8 mouse cellular contexts compared by ENCODE assay signal in the genomic region with DNA sequence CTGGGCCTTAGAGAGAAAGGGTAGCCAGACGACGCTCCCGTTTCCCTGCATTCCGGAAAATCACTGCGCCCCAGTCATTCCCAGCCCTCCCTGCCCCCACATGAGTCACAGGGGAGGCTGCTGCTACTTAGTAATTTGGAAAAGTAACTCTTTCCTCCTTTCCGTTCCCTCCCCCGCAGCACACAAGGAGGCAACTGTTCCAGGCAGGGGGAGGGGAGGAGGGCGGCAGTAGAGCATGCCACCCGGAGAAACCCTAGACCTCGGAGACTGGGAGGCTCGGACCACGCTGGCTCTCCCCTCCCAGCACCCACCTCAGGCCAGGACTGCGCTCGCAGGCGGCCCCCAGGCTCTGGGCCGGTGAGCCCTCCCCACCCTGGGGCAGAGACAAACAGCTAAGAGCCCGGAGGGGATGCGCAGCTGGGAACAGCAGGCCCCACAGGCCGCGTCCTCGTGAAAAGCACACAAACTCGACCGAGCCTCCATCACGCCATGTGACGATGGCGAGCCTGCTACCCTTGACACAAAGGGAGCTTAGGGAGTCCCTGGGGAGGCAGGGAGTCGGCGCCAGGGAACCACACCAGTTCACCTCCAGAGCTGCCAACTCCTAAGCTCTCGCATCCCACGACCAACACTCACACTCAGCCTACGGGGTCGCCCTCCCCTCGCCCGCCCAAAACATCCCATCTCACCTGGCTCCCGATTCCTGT. TPM values are rescaled to one million over a fixed set of nuclear protein-coding genes. Genes with fewer than 3 reads are reported as not detected.
A peak's percentile ranks its signal among the peaks of the same experiment; 100 is the strongest.
DNase-seq lines count a peak whose midpoint lies in the region; ATAC-seq and TF ChIP-seq lines count a peak whose summit lies in the region.

No protein-coding gene starts in this region.

- peak overlapping the region; percentile 99 for H3K27ac ChIP-seq in brown adipose tissue, adult 24 weeks (replicated peaks; ENCODE audit: low read depth, low read length)
- peak overlapping the region; percentile 100 for H3K27ac ChIP-seq in forebrain, embryonic 13.5 days

- H3K4me2 ChIP-seq in forebrain, embryonic 13.5 days, result peak overlapping the region; percentile 87

- TF ChIP-seq POLR2A in lung, adult 2 months (IDR thresholded peaks at IDR 0.05; ENCODE audit: borderline replicate concordance, extremely low read depth, low read depth, low read length), result peak; percentile 78

- no peaks in the 10 kb centered on the region for H3K27me3 ChIP-seq in forebrain, embryonic 13.5 days

- peak; percentile 47 to 60 for DNase-seq in CD8-positive naive resting alpha-beta T cell, adult 2 months (ENCODE audit: low read depth in 2 of 2, low spot score in 2 of 2)
- DNase-seq in heart, postnatal 10 days, result peak; percentile 92 to 93
- peak; percentile 89 to 92 for DNase-seq in layer of hippocampus, adult 18-20 months (ENCODE audit: low spot score in 2 of 2)
- DNase-seq in lung, adult 2 months, result peak; percentile 83
- DNase-seq in ovary, postnatal 14 days (ENCODE audit: low spot score), result peak; percentile 78
- peak; percentile 64 for DNase-seq in thymus, postnatal 0 days (ENCODE audit: low spot score)

- TF ChIP-seq CTCF in lung, adult 2 months (IDR thresholded peaks at IDR 0.05; ENCODE audit: insufficient read depth, low read length), result no peak

- no peaks in the 10 kb centered on the region for H3K9me3 ChIP-seq in forebrain, embryonic 13.5 days (replicated peaks)

- peaks cover 5% of the 10 kb centered on the region; the same call in 1 of the 2 replicates for H3K4me1 ChIP-seq in brown adipose tissue, adult 24 weeks (ENCODE audit: control insufficient read depth, insufficient read depth, insufficient read length, low read length)
- peaks cover 26% of the 10 kb centered on the region for H3K4me1 ChIP-seq in forebrain, embryonic 13.5 days
- H3K4me1 ChIP-seq in lung, adult 2 months (ENCODE audit: control insufficient read depth, insufficient read depth, low read length), result peaks cover 6% of the 10 kb centered on the region; the same call in 1 of the 2 replicates

- H3K4me3 ChIP-seq in brown adipose tissue, adult 24 weeks (ENCODE audit: insufficient read depth, low read depth, low read length), result peak overlapping the region; percentile 76
- peak overlapping the region; percentile 100 for H3K4me3 ChIP-seq in forebrain, embryonic 13.5 days
- peak overlapping the region; percentile 93 for H3K4me3 ChIP-seq in lung, adult 2 months (replicated peaks; ENCODE audit: extremely low read depth, low read depth, low read length)

- peak; percentile 8; the same call in 1 of the 2 replicates for ATAC-seq in forebrain, embryonic 13.5 days

- intact Hi-C loops in heart, postnatal 10 days (cut with DNase I), result loop anchor here (10.0 kb wide), 2 partner anchors 437 to 483 kb away; partner anchors contain the start of genes Agpat1, Hnrnpm and Rnf5

- peaks cover 21% of the 10 kb centered on the region for H3K36me3 ChIP-seq in forebrain, embryonic 13.5 days (ENCODE audit: poor library complexity, severe bottlenecking)

- under 1% methylated on average over 29 of the region's 35 CpGs for WGBS in forebrain, embryonic 13.5 days
- under 1% methylated on average over 35 of the region's 35 CpGs for WGBS in lung, adult 2 months

- peak overlapping the region; percentile 97 for H3K9ac ChIP-seq in forebrain, embryonic 13.5 days

RNA-seq across cellular contexts. Expression of gene Brd2, which starts 1.1 kb away (rescaled TPM):
- polyA plus RNA-seq in brown adipose tissue, adult 24 weeks (2012; ENCODE audit: insufficient read depth, insufficient read length, missing spikeins), result 82.7 and 86.3 TPM in 2 replicates
- 124 and 125 TPM in 2 replicates for polyA plus RNA-seq in forebrain, embryonic 13.5 days (2015; fragmentation: Nextera tagmentation; extraction: Ambion mirVana)
- total RNA-seq in heart, postnatal 10 days (2021), result 100 to 1,000 TPM; 113 to 119 TPM
- 100 to 1,000 TPM; 184 to 185 TPM for total RNA-seq in layer of hippocampus, adult 18-20 months (2021)
- polyA plus RNA-seq in lung, adult 2 months (2012; rRNA removed), result 101 and 140 TPM in 2 replicates
- polyA plus RNA-seq in thymus, postnatal 0 days (2015; fragmentation: Nextera tagmentation; extraction: Ambion mirVana), result 98.3 and 107 TPM in 2 replicates

RNA-seq across cellular contexts. Expression of gene H2-DMa, which starts 2.0 kb away (rescaled TPM):
- polyA plus RNA-seq in brown adipose tissue, adult 24 weeks (2012; ENCODE audit: insufficient read depth, insufficient read length, missing spikeins), result 6.9 and 10.5 TPM in 2 replicates
- polyA plus RNA-seq in forebrain, embryonic 13.5 days (2015; fragmentation: Nextera tagmentation; extraction: Ambion mirVana), result 8.7 and 10.0 TPM in 2 replicates
- total RNA-seq in heart, postnatal 10 days (2021), result 1 to 10 TPM; 4.1 to 4.5 TPM
- 10 to 100 TPM; 27.4 to 32.5 TPM for total RNA-seq in layer of hippocampus, adult 18-20 months (2021)
- polyA plus RNA-seq in lung, adult 2 months (2012; rRNA removed), result 109 and 118 TPM in 2 replicates
- polyA plus RNA-seq in thymus, postnatal 0 days (2015; fragmentation: Nextera tagmentation; extraction: Ambion mirVana), result 113 and 114 TPM in 2 replicates

RNA-seq across cellular contexts. Expression of gene H2-DMb2, which starts 21.8 kb away (rescaled TPM):
- polyA plus RNA-seq in brown adipose tissue, adult 24 weeks (2012; ENCODE audit: insufficient read depth, insufficient read length, missing spikeins), result not detected in 2 replicates
- 0.20 TPM in 1 of 2 replicates, not detected in the other for polyA plus RNA-seq in forebrain, embryonic 13.5 days (2015; fragmentation: Nextera tagmentation; extraction: Ambion mirVana)
- total RNA-seq in heart, postnatal 10 days (2021), result 1 to 10 TPM in 1 of 2 experiments, under 1 TPM in 1; 0.98 to 1.1 TPM
- 1 to 10 TPM; 1.3 to 1.6 TPM for total RNA-seq in layer of hippocampus, adult 18-20 months (2021)
- polyA plus RNA-seq in lung, adult 2 months (2012; rRNA removed), result 33.3 and 38.9 TPM in 2 replicates
- 57.8 and 62.9 TPM in 2 replicates for polyA plus RNA-seq in thymus, postnatal 0 days (2015; fragmentation: Nextera tagmentation; extraction: Ambion mirVana)

RNA-seq across cellular contexts. Expression of gene H2-Oa, which starts 29.2 kb away (rescaled TPM):
- not detected in 2 replicates for polyA plus RNA-seq in brown adipose tissue, adult 24 weeks (2012; ENCODE audit: insufficient read depth, insufficient read length, missing spikeins)
- polyA plus RNA-seq in forebrain, embryonic 13.5 days (2015; fragmentation: Nextera tagmentation; extraction: Ambion mirVana), result not detected in 2 replicates
- under 1 TPM in 1 of 2 experiments, not detected in 1; 0.31 TPM for total RNA-seq in heart, postnatal 10 days (2021)
- total RNA-seq in layer of hippocampus, adult 18-20 months (2021), result not detected
- polyA plus RNA-seq in lung, adult 2 months (2012; rRNA removed), result 14.1 and 19.8 TPM in 2 replicates
- polyA plus RNA-seq in thymus, postnatal 0 days (2015; fragmentation: Nextera tagmentation; extraction: Ambion mirVana), result 55.0 and 57.1 TPM in 2 replicates

RNA-seq across cellular contexts. Expression of gene H2-DMb1, which starts 31.5 kb away (rescaled TPM):
- polyA plus RNA-seq in brown adipose tissue, adult 24 weeks (2012; ENCODE audit: insufficient read depth, insufficient read length, missing spikeins), result 11.1 and 14.7 TPM in 2 replicates
- polyA plus RNA-seq in forebrain, embryonic 13.5 days (2015; fragmentation: Nextera tagmentation; extraction: Ambion mirVana), result 0.20 TPM in 1 of 2 replicates, not detected in the other
- total RNA-seq in heart, postnatal 10 days (2021), result under 1 TPM; 0.72 to 0.89 TPM
- 1 to 10 TPM; 3.2 to 3.8 TPM for total RNA-seq in layer of hippocampus, adult 18-20 months (2021)
- 146 and 187 TPM in 2 replicates for polyA plus RNA-seq in lung, adult 2 months (2012; rRNA removed)
- polyA plus RNA-seq in thymus, postnatal 0 days (2015; fragmentation: Nextera tagmentation; extraction: Ambion mirVana), result 39.8 and 42.2 TPM in 2 replicates

Comparison
In these comparisons a context has a peak if more than half of its experiments do, and no peak if none do; other contexts are left out.
1. Peak in every context shown above with its lines: DNase-seq, ATAC-seq, H3K4me3 ChIP-seq and H3K27ac ChIP-seq.
2. RNA of gene H2-DMb2, which starts 21.8 kb away (polyA plus RNA-seq): 57.8 to 62.9 TPM in thymus, postnatal 0 days and 33.3 to 38.9 TPM in lung, adult 2 months; not detected in brown adipose tissue, adult 24 weeks and 0.20 TPM in forebrain, embryonic 13.5 days; every median in the first group is over 10 times any median in the second.